Mouse (Mus musculus): ENCODE results near the gene Cubn.

Gene Cubn

GRCm38 (mm10) chr2:13484566-13484965, 7.0 kb downstream of the Cubn start:
- no peak for DNase-seq (ENCODE audit: low spot score in 2 of 2)

DNA sequence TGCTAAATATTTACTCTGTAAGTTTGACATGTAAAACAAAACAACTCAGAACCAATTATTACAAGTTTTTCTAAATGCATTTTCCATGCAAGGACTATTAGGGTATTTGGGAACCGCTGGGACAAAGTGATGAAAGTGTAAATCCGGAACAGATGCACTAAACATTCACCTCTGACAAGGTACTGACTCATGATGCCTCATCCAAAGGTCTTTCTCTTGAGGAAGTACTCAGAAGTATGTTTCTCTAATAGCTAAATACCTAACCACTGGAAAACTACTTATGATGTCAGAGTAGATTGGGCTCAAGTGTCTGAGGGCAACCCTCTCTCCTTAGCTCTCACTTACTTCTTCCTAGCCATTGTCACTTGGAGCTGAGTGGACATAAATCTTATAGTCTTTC, 10.9 kb downstream of the Cubn start:
- DNase-seq (ENCODE audit: low spot score in 2 of 2): no peak

DNA sequence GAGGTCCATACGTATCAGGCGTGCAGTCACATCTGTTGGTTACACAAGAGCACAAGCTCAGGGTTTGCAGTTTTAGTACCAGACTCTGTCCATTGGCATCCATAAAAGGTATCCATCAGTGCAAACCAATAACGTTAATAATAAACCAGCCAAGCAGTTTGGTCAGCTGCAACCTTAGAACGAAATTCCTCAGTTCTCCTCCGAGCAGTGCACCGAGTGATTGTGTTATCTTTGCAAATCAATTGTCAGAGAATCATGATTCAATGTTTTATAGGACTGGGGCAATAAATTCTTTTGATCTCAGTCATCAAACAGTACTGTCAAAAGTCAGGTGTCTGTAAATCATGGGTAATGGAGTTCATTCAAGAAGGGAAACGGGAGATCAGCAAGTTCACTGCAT, 12.4 kb downstream of the Cubn start:
- DNase-seq (ENCODE audit: low spot score in 2 of 2): no peak

DNA sequence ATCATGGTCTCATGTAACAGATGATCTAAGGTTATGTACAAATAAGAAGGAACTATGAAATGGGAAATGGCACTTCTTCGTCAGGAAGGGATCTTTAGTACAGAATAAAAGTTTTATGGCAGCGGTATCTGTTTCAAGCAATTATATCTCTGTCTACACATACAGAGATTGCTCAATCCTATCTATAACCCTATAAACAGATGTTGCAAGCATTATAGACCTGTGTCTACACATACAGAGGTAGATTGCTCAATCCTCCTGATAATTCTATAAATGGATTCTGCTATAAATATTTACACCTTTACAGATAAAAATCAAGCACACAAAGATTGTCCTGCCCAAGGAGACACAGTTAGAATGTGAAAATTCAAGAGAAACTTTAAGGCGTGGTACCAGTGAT, 21.5 kb downstream of the Cubn start:
- no peak for DNase-seq (ENCODE audit: low spot score in 2 of 2)

DNA sequence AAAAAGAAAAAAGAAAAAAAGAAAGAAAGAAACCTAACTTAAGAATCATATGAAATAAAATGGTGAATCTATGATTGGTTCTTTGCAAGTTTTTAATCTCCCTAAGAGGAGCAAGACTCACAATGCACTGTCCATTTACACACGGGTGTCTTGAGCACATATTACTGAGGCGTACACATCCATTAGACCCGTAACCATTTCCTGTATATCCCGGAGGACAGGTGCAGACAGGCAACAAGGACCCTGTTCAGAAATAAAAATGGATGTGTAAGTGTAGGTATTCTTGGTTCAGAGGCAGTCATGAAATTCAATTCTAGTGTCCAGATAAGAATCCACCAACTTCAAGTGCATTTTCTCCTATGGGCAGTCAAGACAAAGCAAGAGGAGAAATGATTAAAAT, 22.0 kb downstream of the Cubn start:
- no peak for DNase-seq (ENCODE audit: low spot score in 2 of 2)

DNA sequence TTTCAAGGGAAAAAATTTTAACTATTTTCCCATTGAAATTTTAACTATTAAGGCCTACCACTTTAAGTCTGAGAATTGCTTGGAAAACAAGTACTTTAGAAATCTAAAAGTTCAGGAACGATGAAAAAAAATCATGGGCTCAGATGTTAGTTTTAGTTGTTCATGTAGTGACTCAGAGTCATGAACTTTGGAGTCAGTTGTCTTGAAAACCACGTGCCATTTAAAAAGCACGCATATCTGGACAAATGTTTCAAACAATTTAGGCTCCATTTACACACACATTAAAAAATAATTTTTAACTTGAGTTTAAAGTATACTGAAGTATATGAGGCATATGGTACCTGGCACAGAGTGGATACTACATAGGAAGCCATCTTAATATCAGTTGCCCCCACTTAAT, 24.9 kb downstream of the Cubn start:
- DNase-seq (ENCODE audit: low spot score in 2 of 2): no peak

DNA sequence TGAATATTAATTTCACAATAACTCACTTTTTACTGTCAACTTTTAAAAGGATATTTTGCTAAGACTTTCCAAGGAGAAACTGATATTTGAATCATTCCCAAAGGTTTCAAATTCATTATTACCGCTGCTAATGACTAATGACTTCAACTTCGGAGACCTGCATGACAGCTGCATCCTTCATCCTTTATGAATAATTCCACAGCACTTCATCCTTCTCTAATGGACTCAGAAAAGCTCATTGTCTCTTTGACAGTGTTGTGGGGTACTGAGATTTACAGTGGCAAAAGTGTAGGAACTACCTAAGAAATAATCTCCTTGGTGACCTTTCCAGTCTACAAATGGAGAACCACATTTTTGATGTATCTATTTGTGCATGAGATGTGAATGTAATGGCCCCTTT, 33.5 kb downstream of the Cubn start:
- no peak for DNase-seq (ENCODE audit: low spot score in 2 of 2)

DNA sequence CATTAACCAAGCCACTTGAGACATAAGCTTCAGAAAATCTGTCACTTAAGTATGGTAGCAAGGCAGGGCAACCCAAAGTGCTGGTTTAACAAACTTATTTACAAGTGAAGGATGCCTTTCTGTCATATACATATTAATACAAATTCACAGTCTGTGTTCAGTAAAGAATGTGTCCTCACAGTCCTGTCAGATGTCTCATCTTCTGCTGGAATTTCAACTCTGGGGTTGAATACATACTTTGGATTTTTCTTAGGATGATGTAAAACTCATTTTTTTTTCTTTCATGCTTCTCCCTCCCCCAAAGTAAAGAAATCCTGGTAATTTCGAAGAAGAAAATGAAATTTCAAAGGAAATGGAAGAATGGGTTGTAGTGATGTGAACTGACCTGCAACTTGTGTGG, 34.8 kb downstream of the Cubn start:
- no peak for DNase-seq (ENCODE audit: low spot score in 2 of 2)

- DNase-seq (ENCODE audit: low spot score in 2 of 2): no peak
Measured at GRCm38 (mm10) chr2:13451495-13452491, 39.8 kb downstream of the Cubn start.

DNA sequence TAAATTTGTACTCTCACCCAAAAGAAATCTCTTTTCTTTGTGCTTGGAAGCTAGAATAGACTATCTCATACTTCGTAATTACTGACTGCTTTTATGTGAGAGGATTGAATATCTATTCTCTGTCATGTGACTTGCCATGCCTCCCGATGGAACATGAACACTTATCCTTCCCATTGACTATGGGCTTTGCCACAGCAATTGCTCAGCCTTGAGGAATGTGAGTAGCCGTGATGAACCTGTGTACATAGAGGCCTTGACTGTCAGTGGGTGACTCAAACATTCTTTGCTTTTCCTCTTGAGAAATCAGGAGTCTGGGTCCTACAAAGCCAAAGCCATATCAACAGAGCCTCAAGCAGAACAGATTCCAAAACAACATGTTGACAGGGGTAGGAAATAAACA, 40.7 kb downstream of the Cubn start:
- no peak for DNase-seq (ENCODE audit: low spot score in 2 of 2)

- no peak for DNase-seq (ENCODE audit: low spot score in 2 of 2)
Measured at GRCm38 (mm10) chr2:13450470-13450869, 41.1 kb downstream of the Cubn start.

GRCm38 (mm10) chr2:13445156-13445555, 46.5 kb downstream of the Cubn start:
- DNase-seq (ENCODE audit: low spot score in 2 of 2): no peak

- DNase-seq (ENCODE audit: low spot score in 2 of 2): no peak
Measured at GRCm38 (mm10) chr2:13438983-13439382, 52.6 kb downstream of the Cubn start.

DNA sequence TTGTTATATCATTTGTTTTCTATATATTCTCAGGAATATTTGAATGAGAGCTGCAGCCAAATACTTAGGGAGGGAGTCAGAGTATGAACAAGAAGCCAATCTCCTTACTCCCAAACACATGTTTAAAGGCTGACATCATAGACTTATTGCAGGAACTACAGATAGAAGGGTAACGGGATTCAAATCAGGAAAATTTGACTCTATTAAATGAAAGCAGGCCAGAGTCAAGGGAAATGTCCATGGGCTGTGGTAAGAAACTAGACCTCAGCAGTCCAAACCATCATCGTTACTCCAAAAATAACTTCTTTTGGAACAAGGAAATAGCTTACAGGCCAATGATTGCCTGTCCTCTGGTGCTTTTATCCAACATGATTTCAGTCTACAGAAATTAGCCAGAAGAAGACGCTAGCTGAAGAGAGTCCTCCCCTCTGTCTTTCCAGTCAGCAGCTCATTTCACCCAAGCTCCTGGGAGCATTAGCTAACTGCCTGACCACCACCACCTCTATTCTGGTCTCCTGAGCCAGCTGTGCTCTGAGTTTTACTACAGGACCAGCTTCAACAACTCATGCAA, 53.3 kb downstream of the Cubn start:
- DNase-seq (ENCODE audit: low spot score in 2 of 2): no peak

DNA sequence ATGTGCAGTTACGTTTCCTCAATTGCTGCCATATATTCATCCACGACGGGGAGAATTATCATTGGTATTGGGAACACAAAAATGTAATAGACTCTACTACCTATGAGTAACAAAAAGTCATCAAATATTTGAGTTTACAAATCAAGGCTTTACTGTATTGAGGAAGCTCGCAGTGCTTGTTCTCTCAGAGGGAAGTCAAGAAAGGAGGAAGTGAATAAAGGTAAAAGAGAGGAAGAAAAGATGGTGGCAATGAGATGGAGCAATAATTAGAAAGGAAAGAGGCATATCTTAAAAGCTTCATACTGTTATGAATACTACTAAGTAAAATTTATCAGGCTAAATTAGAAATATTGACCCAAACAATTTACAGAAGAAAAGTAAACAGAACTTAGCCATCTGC, 59.6 kb downstream of the Cubn start:
- DNase-seq (ENCODE audit: low spot score in 2 of 2): no peak

DNA sequence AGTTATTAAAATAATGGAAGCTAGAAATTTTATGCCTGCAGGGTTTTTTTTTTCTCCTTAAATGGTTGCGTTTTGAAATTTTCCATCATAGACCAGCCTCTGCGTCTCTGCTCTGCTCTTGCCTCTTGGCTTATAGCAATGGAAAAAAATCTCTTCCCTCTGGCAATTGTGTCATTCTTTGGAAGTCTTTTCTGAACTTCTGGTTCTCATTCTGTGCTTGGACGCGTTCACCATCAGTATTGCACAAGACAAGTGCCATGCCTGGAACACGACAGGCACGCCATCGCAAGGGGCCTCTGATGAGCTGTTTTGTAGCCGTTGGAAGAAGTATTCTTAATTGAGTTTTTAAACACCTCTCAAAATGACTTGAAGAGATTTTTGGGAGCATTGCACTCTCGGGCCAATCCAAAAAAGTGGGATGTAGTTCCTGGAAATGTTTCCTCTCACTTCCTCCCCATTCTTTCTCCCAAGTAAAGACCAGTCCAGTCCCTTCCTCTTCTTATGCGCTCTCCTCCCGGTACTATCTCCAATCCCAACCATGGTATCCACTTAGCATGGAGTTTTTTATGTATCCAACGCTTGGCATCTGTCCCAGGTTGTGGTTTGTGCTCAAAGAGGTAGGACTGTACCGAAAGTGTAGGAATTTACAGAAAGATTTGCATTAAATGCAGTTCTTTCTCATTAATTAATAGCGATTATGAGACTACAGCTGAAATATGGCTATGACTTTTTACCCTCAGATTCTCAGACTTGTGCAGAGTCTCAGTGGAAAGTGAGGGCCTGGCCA, 69.4 kb downstream of the Cubn start:
- no peak for DNase-seq (ENCODE audit: low spot score in 2 of 2)

GRCm38 (mm10) chr2:13416765-13417524, 74.7 kb downstream of the Cubn start:
- DNase-seq (ENCODE audit: low spot score in 2 of 2): no peak

DNA sequence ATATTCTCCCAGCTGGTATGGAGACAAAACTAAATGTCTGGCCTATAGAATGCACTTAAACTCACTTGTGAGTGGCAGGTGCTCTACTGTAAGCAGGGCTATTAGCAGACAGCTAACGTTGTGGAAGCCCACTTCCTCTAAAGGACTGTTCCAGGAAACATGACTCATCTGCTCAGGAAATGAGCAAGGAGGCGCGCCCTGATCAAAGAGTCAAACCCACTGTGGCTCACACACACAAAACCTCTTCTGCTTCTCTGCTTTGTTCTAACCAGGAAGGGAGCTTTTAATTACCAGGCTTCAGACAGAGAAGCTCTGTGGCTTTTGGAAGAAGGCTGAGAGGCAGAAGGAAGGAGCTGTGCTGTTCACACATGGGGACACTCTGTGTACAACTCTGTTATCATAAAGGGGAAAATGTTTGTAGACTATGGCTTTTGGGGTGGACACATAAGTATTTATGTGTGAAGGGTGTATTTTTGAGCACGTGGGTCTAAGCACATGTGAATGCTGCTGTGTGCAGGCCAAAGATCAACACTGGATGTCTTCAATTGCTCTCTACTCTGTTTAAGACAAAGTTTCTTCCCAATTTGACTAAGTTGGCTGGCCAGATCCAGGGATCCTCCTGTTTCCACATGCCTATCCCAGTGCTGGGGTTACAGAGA, 78.0 kb downstream of the Cubn start:
- peak; percentile 89 to 90 for DNase-seq (ENCODE audit: low spot score in 2 of 2)

DNA sequence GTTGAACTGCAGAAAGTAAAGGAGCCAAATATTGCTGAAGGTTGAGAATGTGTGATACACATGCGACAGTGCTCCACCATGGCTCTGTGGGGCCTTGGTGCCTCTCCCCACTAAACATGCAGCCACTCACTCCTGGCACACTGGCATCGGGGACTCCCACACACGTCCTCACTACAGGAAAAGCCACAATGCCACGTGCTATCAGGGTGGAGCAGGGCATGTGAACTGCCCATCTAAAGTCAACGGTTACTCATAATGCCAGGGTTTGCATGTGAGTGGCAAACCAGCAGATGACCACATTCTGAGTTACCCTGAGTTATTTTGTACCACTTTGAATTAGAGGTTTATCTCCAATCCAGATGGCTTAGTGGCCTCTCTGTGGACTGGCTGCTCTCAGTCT, 81.0 kb downstream of the Cubn start:
- DNase-seq (ENCODE audit: low spot score in 2 of 2): peak; percentile 65 to 79

DNA sequence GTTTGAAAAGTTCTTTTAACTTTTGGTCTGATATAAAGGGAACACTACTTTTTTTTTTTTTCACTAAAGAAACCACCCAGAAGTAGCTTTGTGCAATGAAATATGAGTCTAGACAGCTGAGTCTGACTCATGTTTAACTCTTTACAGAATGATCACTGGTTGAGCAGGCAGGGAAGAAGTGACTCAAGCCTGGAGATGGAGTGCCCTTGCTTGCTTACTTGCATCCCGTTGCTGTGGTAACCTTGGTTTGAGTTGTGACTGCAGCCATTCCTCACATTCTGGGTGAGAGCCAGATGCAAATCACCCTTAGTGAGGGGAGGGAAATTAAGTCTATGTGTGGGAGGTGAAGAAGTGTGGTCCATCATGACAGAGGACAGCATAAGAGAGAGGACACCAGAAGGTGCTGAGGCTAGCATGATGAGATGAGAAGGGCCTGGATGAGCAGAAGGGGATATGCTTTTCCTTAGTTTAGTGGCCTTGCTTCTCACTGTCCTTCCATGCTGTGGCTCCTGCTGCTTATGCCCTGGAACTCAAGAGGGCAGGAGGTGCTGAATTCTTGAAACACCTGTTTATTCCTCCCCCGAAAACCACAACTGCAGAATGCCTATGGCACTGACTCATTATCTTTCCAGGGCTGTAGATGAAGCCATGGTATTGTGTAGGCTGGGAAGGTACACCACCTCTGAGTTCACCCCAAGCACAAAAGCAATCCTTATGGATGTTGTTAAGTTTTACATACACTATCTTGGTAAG, 81.7 kb downstream of the Cubn start:
- peak; percentile 75 to 82 for DNase-seq (ENCODE audit: low spot score in 2 of 2)

Data from natural killer cell, adult 2 months (primary cell).